In the genomic region with DNA sequence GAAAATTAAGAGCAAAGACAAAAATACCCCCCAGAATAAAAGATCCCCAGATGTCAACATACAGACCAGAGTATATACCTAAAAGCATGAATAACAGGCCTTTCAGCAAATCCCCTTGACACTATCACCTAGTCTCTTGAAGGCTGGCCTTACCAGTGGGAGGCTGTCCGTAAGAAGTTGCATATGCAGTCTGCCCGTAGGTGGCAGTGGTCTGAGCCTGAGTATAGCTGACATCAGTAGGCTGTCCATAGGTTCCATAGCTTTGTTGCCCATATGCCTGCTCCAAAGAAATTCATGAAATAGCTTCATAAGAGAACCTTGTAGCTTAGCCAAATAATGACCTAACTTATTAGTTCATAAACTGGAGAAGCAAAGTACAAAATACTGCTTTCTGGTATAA, we compare ENCODE assay signal across 10 mouse cellular contexts. TPM values are rescaled to one million over a fixed set of nuclear protein-coding genes. Genes with fewer than 3 reads are reported as not detected.
DNase-seq lines count a peak whose midpoint lies in the region; ATAC-seq and TF ChIP-seq lines count a peak whose summit lies in the region.
"Had no signal": no experiment of that assay in that cellular context is flagged by ENCODE, and none has a peak within 500 bp of the region (broad histone marks: within the 10 kb centered on the region; RNA-seq: fewer than 3 reads in every experiment).

No protein-coding gene starts in this region.

- H3K4me1 ChIP-seq in cerebellum, adult 2 months (ENCODE audit: control insufficient read depth, insufficient read depth, low read length), result peaks cover 6% of the 10 kb centered on the region

- peak; percentile 22; the same call in 1 of the 2 replicates for TF ChIP-seq CTCF in cerebellum, adult 2 months (IDR thresholded peaks at IDR 0.05; ENCODE audit: borderline replicate concordance, insufficient read depth, low read depth, low read length)
- TF ChIP-seq CTCF in left cerebral cortex, adult 2 months (IDR thresholded peaks at IDR 0.05), result peak; percentile 32

- H3K4me3 ChIP-seq in cerebellum, adult 2 months (replicated peaks; ENCODE audit: insufficient read depth, low read depth, low read length), result no peak overlapping the region
- H3K4me3 ChIP-seq in left cerebral cortex, adult 2 months, result no peak overlapping the region
- H3K4me3 ChIP-seq: midbrain, embryonic 15.5 days had no signal

- ATAC-seq in megakaryocyte, adult 5-6 weeks (ENCODE audit: poor library complexity, severe bottlenecking), result peak; percentile 45; the same call in 1 of the 2 replicates
- ATAC-seq: midbrain, embryonic 15.5 days had no signal

- WGBS in cerebellum, adult 2 months, result 8% methylated on average over 2 of the region's 2 CpGs

- no peak for TF ChIP-seq POLR2A in cerebellum, adult 2 months (IDR thresholded peaks at IDR 0.05; ENCODE audit: borderline replicate concordance, insufficient read depth, low read length)

- no peak overlapping the region for H3K27ac ChIP-seq in cerebellum, adult 2 months (ENCODE audit: insufficient read depth, low read length)
- no peak overlapping the region for H3K27ac ChIP-seq in left cerebral cortex, adult 2 months
- H3K27ac ChIP-seq: midbrain, embryonic 15.5 days had no signal

- no peaks in the 10 kb centered on the region for H3K27me3 ChIP-seq in cerebellum, adult 2 months (ENCODE audit: control insufficient read depth, insufficient read depth, low read length)
- H3K27me3 ChIP-seq: midbrain, embryonic 15.5 days had no signal

- intact Hi-C loops in left cerebral cortex, adult 2 months (cut with DNase I), result no loop called here
- intact Hi-C loops in left cerebral cortex, postnatal 4 days (cut with DNase I), result no loop called here

- no peak for DNase-seq in cerebellum, adult 2 months
- DNase-seq in cerebellum, postnatal 36 days, result no peak
- no peak for DNase-seq in left cerebral cortex, adult 2 months (ENCODE audit: extremely low spot score in 1 of 2, low spot score in 2 of 2)
- no peak for DNase-seq in left cerebral cortex, postnatal 4 days
- peak; percentile 24 for DNase-seq in adipocyte (ENCODE audit: low spot score)
- DNase-seq in frontal cortex, postnatal 25 days (ENCODE audit: low spot score in 2 of 2), result no peak
- DNase-seq in gastrocnemius, adult 18-20 months (ENCODE audit: low spot score), result no peak
- DNase-seq: cerebellum, adult 8-10 months had no signal

RNA-seq across cellular contexts. Expression of gene Rhbdd3, which starts 7.0 kb away (rescaled TPM):
- 27.6 and 29.5 TPM in 2 replicates for polyA plus RNA-seq in cerebellum, adult 2 months (2012; rRNA removed)
- 10 to 100 TPM; 23.7 to 28.0 TPM for total RNA-seq in left cerebral cortex, adult 2 months (2021)
- total RNA-seq in left cerebral cortex, postnatal 4 days (2021), result 10 to 100 TPM; 26.1 to 28.1 TPM
- total RNA-seq in megakaryocyte, adult 5-6 weeks (2015), result 2.6 and 6.0 TPM in 2 replicates
- 11.5 and 14.5 TPM in 2 replicates for total RNA-seq in megakaryocyte, adult 5-6 weeks (2017)
- 10 to 100 TPM; 29.2 to 36.9 TPM for total RNA-seq in gastrocnemius, adult 18-20 months (2021)

RNA-seq across cellular contexts. Expression of gene Ewsr1, which starts 7.4 kb away (rescaled TPM):
- 412 and 449 TPM in 2 replicates for polyA plus RNA-seq in cerebellum, adult 2 months (2012; rRNA removed)
- total RNA-seq in left cerebral cortex, adult 2 months (2021), result 100 to 1,000 TPM; 309 to 316 TPM
- 100 to 1,000 TPM; 380 to 389 TPM for total RNA-seq in left cerebral cortex, postnatal 4 days (2021)
- 129 and 153 TPM in 2 replicates for total RNA-seq in megakaryocyte, adult 5-6 weeks (2015)
- 326 and 348 TPM in 2 replicates for total RNA-seq in megakaryocyte, adult 5-6 weeks (2017)
- total RNA-seq in gastrocnemius, adult 18-20 months (2021), result 10 to 100 TPM; 68.9 to 74.1 TPM

RNA-seq across cellular contexts. Expression of gene Gas2l1, which starts 26.6 kb away (rescaled TPM):
- polyA plus RNA-seq in cerebellum, adult 2 months (2012; rRNA removed), result 52.2 and 57.4 TPM in 2 replicates
- 10 to 100 TPM; 92.1 to 95.3 TPM for total RNA-seq in left cerebral cortex, adult 2 months (2021)
- total RNA-seq in left cerebral cortex, postnatal 4 days (2021), result 10 to 100 TPM; 37.8 to 42.0 TPM
- 1.5 and 2.4 TPM in 2 replicates for total RNA-seq in megakaryocyte, adult 5-6 weeks (2015)
- 0.89 and 1.1 TPM in 2 replicates for total RNA-seq in megakaryocyte, adult 5-6 weeks (2017)
- total RNA-seq in gastrocnemius, adult 18-20 months (2021), result 1 to 10 TPM; 3.6 to 6.5 TPM

RNA-seq across cellular contexts. Expression of gene Rasl10a, which starts 33.8 kb away (rescaled TPM):
- polyA plus RNA-seq in cerebellum, adult 2 months (2012; rRNA removed), result 2.3 and 2.9 TPM in 2 replicates
- 10 to 100 TPM; 71.6 to 84.3 TPM for total RNA-seq in left cerebral cortex, adult 2 months (2021)
- 10 to 100 TPM; 20.0 to 20.1 TPM for total RNA-seq in left cerebral cortex, postnatal 4 days (2021)
- total RNA-seq in megakaryocyte, adult 5-6 weeks (2015), result not detected in 2 replicates
- not detected in 2 replicates for total RNA-seq in megakaryocyte, adult 5-6 weeks (2017)
- total RNA-seq in gastrocnemius, adult 18-20 months (2021), result under 1 TPM in 1 of 2 experiments, not detected in 1; 0.21 TPM

Comparison
In these comparisons a context has a peak if more than half of its experiments do, and no peak if none do; other contexts are left out.
1. RNA of gene Gas2l1, which starts 26.6 kb away (total RNA-seq): 92.1 to 95.3 TPM in left cerebral cortex, adult 2 months and 37.8 to 42.0 TPM in left cerebral cortex, postnatal 4 days; 3.6 to 6.5 TPM in gastrocnemius, adult 18-20 months and 0.89 to 2.4 TPM in megakaryocyte, adult 5-6 weeks; every median in the first group is over 4 times any median in the second.